Mouse (Mus musculus): ENCODE measurements around the gene Gm49395.

DNA sequence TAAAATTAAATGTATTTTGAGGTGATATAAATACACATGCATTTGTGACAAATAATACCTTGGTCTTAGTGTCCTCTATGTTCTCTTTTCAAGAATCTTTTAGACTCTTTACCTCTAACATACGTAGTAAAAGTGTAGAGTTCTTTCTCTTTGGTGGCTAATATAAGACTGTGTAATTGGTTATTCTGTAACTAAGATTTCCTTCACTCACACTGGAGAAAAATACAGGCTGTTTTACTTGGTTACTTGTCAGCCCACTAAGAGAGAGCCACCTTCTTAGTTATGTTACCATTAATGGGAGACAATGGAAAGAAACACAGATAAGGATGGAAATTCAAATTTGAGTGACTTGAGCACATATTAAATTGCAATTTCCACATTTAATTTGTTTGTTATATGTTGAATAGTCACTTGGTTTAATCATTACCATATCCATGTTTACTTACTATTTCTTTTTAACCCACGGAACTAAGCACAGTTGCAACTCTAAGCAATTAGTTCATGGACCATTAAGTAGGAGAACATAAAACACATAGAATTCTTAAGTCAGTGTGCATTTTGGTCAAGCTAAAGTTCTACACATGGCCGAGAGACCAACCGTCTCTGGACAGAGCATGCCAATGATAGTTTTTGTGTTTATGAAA, 34.3 kb downstream of the Gm49395 start:
- no peak for TF ChIP-seq CTCF (IDR thresholded peaks at IDR 0.05; ENCODE audit: borderline replicate concordance, extremely low read depth, insufficient read depth, insufficient read length)
- no peak for TF ChIP-seq POLR2A (IDR thresholded peaks at IDR 0.05; ENCODE audit: borderline replicate concordance, extremely low read depth, insufficient read depth, insufficient read length, poor library complexity, severe bottlenecking)
